Comparison of ENCODE assay signal across 11 mouse cellular contexts in the genomic region with DNA sequence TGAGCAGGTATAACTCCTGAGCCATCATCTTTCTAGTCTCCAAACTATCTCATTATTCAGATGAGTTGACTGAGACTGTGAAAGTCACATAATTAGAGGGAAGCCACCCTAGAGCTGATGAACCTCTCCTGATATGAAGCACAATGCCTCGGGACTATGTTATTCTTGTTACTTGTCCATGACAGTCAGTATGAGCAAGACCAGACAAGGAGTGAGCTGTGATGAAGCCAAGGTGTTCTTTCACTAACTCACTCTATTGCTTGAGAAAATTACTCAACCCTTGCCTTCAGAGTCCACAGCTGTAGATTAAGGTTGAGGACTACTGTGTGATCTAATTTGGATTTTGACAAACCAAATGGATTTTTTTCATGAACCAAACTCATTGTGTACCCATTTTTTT.
"Had no signal": no experiment of that assay in that cellular context is flagged by ENCODE, and none has a peak within 500 bp of the region (broad histone marks: within the 10 kb centered on the region; RNA-seq: fewer than 3 reads in every experiment).

No protein-coding gene starts in this region.

- DNase-seq: retina, postnatal 1 day; right cerebral cortex, adult 18-20 months; right cerebral cortex, postnatal 14 days; right cerebral cortex, postnatal 25 days; right cerebral cortex, postnatal 4 days; thymus, adult 18-20 months; thymus, adult 2 months; thymus, postnatal 14 days; thymus, postnatal 25 days; thymus, postnatal 36 days; thymus, postnatal 4 days had no signal
